Comparison of ENCODE assay signal across 11 mouse cellular contexts in the genomic region with DNA sequence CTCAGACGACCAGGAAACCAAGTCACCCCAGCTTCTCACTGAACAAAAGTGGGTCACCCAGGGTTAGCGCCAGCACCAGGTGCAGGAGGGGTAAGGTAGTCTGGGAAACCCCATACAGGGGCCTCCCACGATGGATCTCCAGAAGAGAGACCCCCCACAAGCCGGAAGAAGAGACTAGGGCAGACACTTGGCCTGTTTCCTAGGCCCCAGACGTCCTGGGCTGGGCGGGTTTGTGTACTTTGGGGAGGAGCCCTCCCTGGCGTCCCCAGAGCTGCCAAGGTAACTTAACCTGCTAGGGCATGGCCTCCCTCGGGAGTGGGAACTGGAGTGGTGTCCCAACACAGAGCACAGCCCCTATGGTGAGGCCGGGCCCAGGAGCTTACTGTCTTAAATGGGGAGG. TPM values are rescaled to one million over a fixed set of nuclear protein-coding genes. Genes with fewer than 3 reads are reported as not detected.
A peak's percentile ranks its signal among the peaks of the same experiment; 100 is the strongest.
DNase-seq lines count a peak whose midpoint lies in the region; ATAC-seq lines count a peak whose summit lies in the region.
"Had no signal": no experiment of that assay in that cellular context is flagged by ENCODE, and none has a peak within 500 bp of the region (broad histone marks: within the 10 kb centered on the region; RNA-seq: fewer than 3 reads in every experiment).

No protein-coding gene starts in this region.

- H3K4me3 ChIP-seq in kidney, embryonic 15.5 days (replicated peaks), result no peak overlapping the region
- no peak overlapping the region for H3K4me3 ChIP-seq in embryonic facial prominence, embryonic 14.5 days (ENCODE audit: low read depth, low read length)
- no peak overlapping the region for H3K4me3 ChIP-seq in limb, embryonic 10.5 days
- no peak overlapping the region for H3K4me3 ChIP-seq in hindbrain, embryonic 16.5 days (ENCODE audit: low read length)
- H3K4me3 ChIP-seq: hindbrain, embryonic 13.5 days; liver, embryonic 13.5 days had no signal

- DNase-seq in kidney, postnatal 4 days, result no peak
- DNase-seq in embryonic facial prominence, embryonic 14.5 days (ENCODE audit: low spot score), result peak; percentile 68
- DNase-seq in limb, embryonic 10.5 days (ENCODE audit: low spot score), result no peak
- DNase-seq in thymus, postnatal 0 days (ENCODE audit: low spot score), result peak; percentile 95
- DNase-seq: forebrain, postnatal 0 days; liver, embryonic 13.5 days had no signal

- H3K27ac ChIP-seq in kidney, embryonic 15.5 days, result peak overlapping the region; percentile 60
- peak overlapping the region; percentile 31; the same call in 1 of the 2 replicates for H3K27ac ChIP-seq in embryonic facial prominence, embryonic 14.5 days (replicated peaks; ENCODE audit: low read depth, low read length)
- H3K27ac ChIP-seq in limb, embryonic 10.5 days, result peak overlapping the region; percentile 64
- no peak overlapping the region for H3K27ac ChIP-seq in hindbrain, embryonic 16.5 days (ENCODE audit: low read depth, low read length)
- H3K27ac ChIP-seq: hindbrain, embryonic 13.5 days; liver, embryonic 13.5 days had no signal

- H3K36me3 ChIP-seq in kidney, embryonic 15.5 days, result no peaks in the 10 kb centered on the region
- H3K36me3 ChIP-seq in embryonic facial prominence, embryonic 14.5 days (ENCODE audit: control insufficient read depth, insufficient read depth, low read length), result no peaks in the 10 kb centered on the region
- H3K36me3 ChIP-seq in limb, embryonic 10.5 days, result no peaks in the 10 kb centered on the region
- no peaks in the 10 kb centered on the region for H3K36me3 ChIP-seq in hindbrain, embryonic 16.5 days (ENCODE audit: control insufficient read depth, insufficient read depth, low read length)
- H3K36me3 ChIP-seq: hindbrain, embryonic 13.5 days had no signal

- H3K27me3 ChIP-seq in kidney, embryonic 15.5 days, result no peaks in the 10 kb centered on the region
- no peaks in the 10 kb centered on the region for H3K27me3 ChIP-seq in embryonic facial prominence, embryonic 14.5 days (replicated peaks; ENCODE audit: control insufficient read depth, insufficient read depth, low read length)
- H3K27me3 ChIP-seq in limb, embryonic 10.5 days (ENCODE audit: low read depth, poor library complexity, severe bottlenecking), result no peaks in the 10 kb centered on the region
- H3K27me3 ChIP-seq in hindbrain, embryonic 16.5 days (replicated peaks; ENCODE audit: control insufficient read depth, insufficient read depth, low read length), result no peaks in the 10 kb centered on the region
- H3K27me3 ChIP-seq: hindbrain, embryonic 13.5 days; liver, embryonic 13.5 days had no signal

- H3K4me1 ChIP-seq in kidney, embryonic 15.5 days, result peaks cover 18% of the 10 kb centered on the region
- H3K4me1 ChIP-seq in embryonic facial prominence, embryonic 14.5 days (ENCODE audit: control insufficient read depth, insufficient read depth, low read length), result 0 out of 2 replicates have a peak, but pooled peaks cover 6% of the 10 kb centered on the region
- peaks cover 19% of the 10 kb centered on the region for H3K4me1 ChIP-seq in limb, embryonic 10.5 days
- no peaks in the 10 kb centered on the region for H3K4me1 ChIP-seq in hindbrain, embryonic 16.5 days (ENCODE audit: control insufficient read depth, insufficient read depth, low read depth, low read length)
- H3K4me1 ChIP-seq: hindbrain, embryonic 13.5 days had no signal

- H3K4me2 ChIP-seq in kidney, embryonic 15.5 days, result no peak overlapping the region
- no peak overlapping the region for H3K4me2 ChIP-seq in embryonic facial prominence, embryonic 14.5 days (ENCODE audit: low read depth, low read length)
- no peak overlapping the region for H3K4me2 ChIP-seq in hindbrain, embryonic 16.5 days (ENCODE audit: low read length)
- H3K4me2 ChIP-seq: hindbrain, embryonic 13.5 days; liver, embryonic 13.5 days had no signal

- WGBS in kidney, embryonic 15.5 days, result 37% methylated on average over 9 of the region's 9 CpGs
- WGBS in embryonic facial prominence, embryonic 14.5 days, result 33% methylated on average over 8 of the region's 9 CpGs
- 63% methylated on average over 9 of the region's 9 CpGs for WGBS in limb, embryonic 10.5 days
- WGBS in hindbrain, embryonic 16.5 days, result 52% methylated on average over 9 of the region's 9 CpGs

- peak; percentile 62; the same call in 1 of the 2 replicates for ATAC-seq in kidney, embryonic 15.5 days (replicated peaks; ENCODE audit: low FRiP score)
- ATAC-seq in embryonic facial prominence, embryonic 14.5 days (ENCODE audit: low read depth), result peak; percentile 77
- ATAC-seq in megakaryocyte progenitor cell, adult 5-6 weeks (replicated peaks; ENCODE audit: poor library complexity), result no peak
- ATAC-seq in hindbrain, embryonic 16.5 days, result no peak
- ATAC-seq: forebrain, postnatal 0 days had no signal

- H3K9ac ChIP-seq in kidney, embryonic 15.5 days, result no peak overlapping the region
- 0 out of 2 replicates have a peak overlapping the region, but pooled peaks have one; percentile 11 for H3K9ac ChIP-seq in embryonic facial prominence, embryonic 14.5 days (ENCODE audit: low read depth, low read length)
- no peak overlapping the region for H3K9ac ChIP-seq in hindbrain, embryonic 16.5 days (ENCODE audit: low read depth, low read length)
- H3K9ac ChIP-seq: forebrain, postnatal 0 days; hindbrain, embryonic 13.5 days; liver, embryonic 13.5 days had no signal

- H3K9me3 ChIP-seq in kidney, embryonic 15.5 days (replicated peaks), result no peaks in the 10 kb centered on the region
- H3K9me3 ChIP-seq in embryonic facial prominence, embryonic 14.5 days (ENCODE audit: control insufficient read depth, low read length), result no peaks in the 10 kb centered on the region
- no peaks in the 10 kb centered on the region for H3K9me3 ChIP-seq in limb, embryonic 10.5 days (replicated peaks)
- no peaks in the 10 kb centered on the region for H3K9me3 ChIP-seq in hindbrain, embryonic 16.5 days (ENCODE audit: control insufficient read depth, low read length)
- H3K9me3 ChIP-seq: hindbrain, embryonic 13.5 days; liver, embryonic 13.5 days had no signal

RNA-seq across cellular contexts. Expression of a gene that starts 9.3 kb away (rescaled TPM):
- 0.23 and 0.60 TPM in 2 replicates for polyA plus RNA-seq in kidney, embryonic 15.5 days (2015; fragmentation: Nextera tagmentation; extraction: Ambion mirVana)
- 0.92 and 0.93 TPM in 2 replicates for polyA plus RNA-seq in embryonic facial prominence, embryonic 14.5 days (2014; fragmentation: Nextera tagmentation; extraction: Ambion mirVana)
- not detected in 2 replicates for polyA plus RNA-seq in limb, embryonic 10.5 days (2016; fragmentation: Nextera tagmentation; extraction: Ambion mirVana)
- 31.2 and 33.1 TPM in 2 replicates for polyA plus RNA-seq in thymus, postnatal 0 days (2015; fragmentation: Nextera tagmentation; extraction: Ambion mirVana)
- not detected in 2 replicates for total RNA-seq in megakaryocyte progenitor cell, adult 5-6 weeks (2015)
- not detected in 2 replicates for total RNA-seq in megakaryocyte progenitor cell, adult 5-6 weeks (2017)
- polyA plus RNA-seq in hindbrain, embryonic 16.5 days (2015; fragmentation: Nextera tagmentation; extraction: Ambion mirVana), result not detected in 2 replicates
- total RNA-seq: forebrain, postnatal 0 days had no signal
- polyA plus RNA-seq: hindbrain, embryonic 13.5 days; liver, embryonic 13.5 days; midbrain, postnatal 0 days had no signal

RNA-seq across cellular contexts. Expression of a gene that starts 13.3 kb away (rescaled TPM):
- polyA plus RNA-seq in kidney, embryonic 15.5 days (2015; fragmentation: Nextera tagmentation; extraction: Ambion mirVana), result 68.9 and 75.5 TPM in 2 replicates
- polyA plus RNA-seq in embryonic facial prominence, embryonic 14.5 days (2014; fragmentation: Nextera tagmentation; extraction: Ambion mirVana), result 42.2 and 44.3 TPM in 2 replicates
- polyA plus RNA-seq in limb, embryonic 10.5 days (2016; fragmentation: Nextera tagmentation; extraction: Ambion mirVana), result 21.8 and 24.7 TPM in 2 replicates
- 123 and 124 TPM in 2 replicates for polyA plus RNA-seq in thymus, postnatal 0 days (2015; fragmentation: Nextera tagmentation; extraction: Ambion mirVana)
- total RNA-seq in megakaryocyte progenitor cell, adult 5-6 weeks (2015), result 59.9 and 60.3 TPM in 2 replicates
- total RNA-seq in megakaryocyte progenitor cell, adult 5-6 weeks (2017), result 87.1 and 123 TPM in 2 replicates
- 15.1 and 17.6 TPM in 2 replicates for polyA plus RNA-seq in hindbrain, embryonic 16.5 days (2015; fragmentation: Nextera tagmentation; extraction: Ambion mirVana)

RNA-seq across cellular contexts. Expression of a gene that starts 21.5 kb away (rescaled TPM):
- polyA plus RNA-seq in kidney, embryonic 15.5 days (2015; fragmentation: Nextera tagmentation; extraction: Ambion mirVana), result 0.42 and 0.75 TPM in 2 replicates
- polyA plus RNA-seq in embryonic facial prominence, embryonic 14.5 days (2014; fragmentation: Nextera tagmentation; extraction: Ambion mirVana), result 0.98 and 1.5 TPM in 2 replicates
- polyA plus RNA-seq in limb, embryonic 10.5 days (2016; fragmentation: Nextera tagmentation; extraction: Ambion mirVana), result 0.03 TPM in 1 of 2 replicates, not detected in the other
- polyA plus RNA-seq in thymus, postnatal 0 days (2015; fragmentation: Nextera tagmentation; extraction: Ambion mirVana), result 0.04 TPM in 1 of 2 replicates, not detected in the other
- total RNA-seq in megakaryocyte progenitor cell, adult 5-6 weeks (2015), result 0.12 TPM in 1 of 2 replicates, not detected in the other
- 0.03 TPM in 1 of 2 replicates, not detected in the other for total RNA-seq in megakaryocyte progenitor cell, adult 5-6 weeks (2017)
- polyA plus RNA-seq in hindbrain, embryonic 16.5 days (2015; fragmentation: Nextera tagmentation; extraction: Ambion mirVana), result 0.06 TPM in 1 of 2 replicates, not detected in the other
- total RNA-seq: forebrain, postnatal 0 days; midbrain, postnatal 0 days had no signal

RNA-seq across cellular contexts. Expression of a gene that starts 60.0 kb away (rescaled TPM):
- polyA plus RNA-seq in kidney, embryonic 15.5 days (2015; fragmentation: Nextera tagmentation; extraction: Ambion mirVana), result 6.8 and 7.3 TPM in 2 replicates
- polyA plus RNA-seq in embryonic facial prominence, embryonic 14.5 days (2014; fragmentation: Nextera tagmentation; extraction: Ambion mirVana), result 3.2 and 3.7 TPM in 2 replicates
- polyA plus RNA-seq in limb, embryonic 10.5 days (2016; fragmentation: Nextera tagmentation; extraction: Ambion mirVana), result 2.4 and 2.6 TPM in 2 replicates
- polyA plus RNA-seq in thymus, postnatal 0 days (2015; fragmentation: Nextera tagmentation; extraction: Ambion mirVana), result 38.5 and 39.6 TPM in 2 replicates
- 47.2 and 51.9 TPM in 2 replicates for total RNA-seq in megakaryocyte progenitor cell, adult 5-6 weeks (2015)
- 29.6 and 30.9 TPM in 2 replicates for total RNA-seq in megakaryocyte progenitor cell, adult 5-6 weeks (2017)
- polyA plus RNA-seq in hindbrain, embryonic 16.5 days (2015; fragmentation: Nextera tagmentation; extraction: Ambion mirVana), result 0.85 and 1.5 TPM in 2 replicates

Comparison
In these comparisons a context has a peak if more than half of its experiments do, and no peak if none do; other contexts are left out.
1. ATAC-seq: peak in kidney, embryonic 15.5 days (single experiment) and embryonic facial prominence, embryonic 14.5 days (single experiment); none in megakaryocyte progenitor cell, adult 5-6 weeks (single experiment) and hindbrain, embryonic 16.5 days (single experiment).
2. DNase-seq: peak in embryonic facial prominence, embryonic 14.5 days (single experiment) and thymus, postnatal 0 days (single experiment); none in kidney, postnatal 4 days (0 of 2) and limb, embryonic 10.5 days (single experiment).
3. RNA of a gene that starts 9.3 kb away (polyA plus RNA-seq): 31.2 to 33.1 TPM in thymus, postnatal 0 days; 0.92 to 0.93 TPM in embryonic facial prominence, embryonic 14.5 days, 0.23 to 0.60 TPM in kidney, embryonic 15.5 days, not detected in limb, embryonic 10.5 days and not detected in hindbrain, embryonic 16.5 days; every median in the first group is over 10 times any median in the second.